Mouse (Mus musculus) ES-E14 (cell line): Measurements from ENCODE around the gene Col5a1.

Experiments
- CHD2 ChIP-seq: IDR thresholded peaks from 2 replicates; pipeline ENCODE4 v1.6.1; 2014; ENCODE audit warnings: mild to moderate bottlenecking, low read depth, low read length, inconsistent platforms
- HCFC1 ChIP-seq: IDR thresholded peaks from 2 replicates; pipeline ENCODE4 v1.6.1; 2012; ENCODE audit warnings: low read length, inconsistent platforms, borderline replicate concordance; ENCODE audit not compliant: insufficient read depth
- MAFK ChIP-seq: IDR thresholded peaks from 2 replicates; pipeline ENCODE4 v1.6.1; 2014; ENCODE audit warnings: mild to moderate bottlenecking, low read depth, low read length, inconsistent platforms; ENCODE audit not compliant: insufficient read depth
- ZNF384 ChIP-seq: IDR thresholded peaks from 2 replicates; pipeline ENCODE4 v1.6.1; 2012; ENCODE audit warnings: low read depth, low read length, inconsistent platforms

GRCm38 (mm10) chr2:27838112-27838511, 48.1 kb upstream of the Col5a1 start:
- no peak for TF ChIP-seq HCFC1
- TF ChIP-seq MAFK, result no peak
- no peak for TF ChIP-seq ZNF384
- no peak for TF ChIP-seq CHD2
